Mouse (Mus musculus) liver, embryonic 14.5 days (tissue): ENCODE results near the gene Zdhhc18. TPM values are rescaled to one million over a fixed set of nuclear protein-coding genes. Genes with fewer than 3 reads are reported as not detected.

Source experiments
- ATAC-seq: fragments of 200-750 bp; cut with Nextera tagmentation; 2 replicates; pipeline ENCODE4 v1.8.0; 2017; ENCODE audit warnings: moderate number of reproducible peaks, mild to moderate bottlenecking, moderate library complexity; ENCODE audit not compliant: insufficient read depth
- DNase-seq, 3 experiments: peaks; one replicate each; pipeline ENCODE4 v3.0.0-alpha.2; 2012 to 2013; ENCODE audit warnings: low read depth in 3 of 3, low spot score in 3 of 3
- H3K27ac ChIP-seq: fragments of 300-500 bp; sonication (generic); 2 replicates; pipeline ENCODE4 v1.5.1; 2014; ENCODE audit warnings: moderate library complexity, mild to moderate bottlenecking, control low read depth, inconsistent platforms
- H3K27me3 ChIP-seq: fragments of 300-500 bp; sonication (generic); 2 replicates; pipeline ENCODE4 v1.6.1; 2014; ENCODE audit warnings: mild to moderate bottlenecking, low read length, moderate library complexity; ENCODE audit not compliant: control insufficient read depth, insufficient read depth
- H3K36me3 ChIP-seq: fragments of 300-500 bp; sonication (generic); replicated peaks from 2 replicates; pipeline ENCODE4 v1.6.1; 2014; ENCODE audit warnings: low read depth; ENCODE audit not compliant: control insufficient read depth, insufficient read depth
- H3K4me1 ChIP-seq, 2 experiments: fragments of 200-500 bp in 1 of 2; fragments of 300-500 bp in 1 of 2; sonication (generic) in 1 of 2; replicated peaks; 2 replicates each; pipeline ENCODE4 v1.6.1; 2012 to 2014; ENCODE audit warnings: antibody characterized with exemption in 1 of 2, inconsistent platforms in 1 of 2, low read length in 1 of 2; ENCODE audit not compliant: control insufficient read depth in 2 of 2, insufficient read depth in 2 of 2
- H3K4me2 ChIP-seq: fragments of 300-500 bp; sonication (generic); 2 replicates; pipeline ENCODE4 v1.6.1; 2014; ENCODE audit warnings: low read depth, mild to moderate bottlenecking, control low read depth, moderate library complexity
- H3K4me3 ChIP-seq, 2 experiments: fragments of 200-500 bp in 1 of 2; fragments of 300-500 bp in 1 of 2; sonication (generic) in 1 of 2; 2 replicates each; pipeline ENCODE4 v1.5.1; 2012 to 2014; ENCODE audit warnings: low read depth in 2 of 2, low read length in 2 of 2, mild to moderate bottlenecking in 2 of 2, control low read depth in 1 of 2, inconsistent platforms in 1 of 2, moderate library complexity in 1 of 2; ENCODE audit not compliant: insufficient read depth in 1 of 2
- H3K9ac ChIP-seq: fragments of 300-500 bp; sonication (generic); replicated peaks from 2 replicates; pipeline ENCODE4 v1.6.1; 2014; ENCODE audit warnings: mild to moderate bottlenecking, control low read depth, moderate library complexity
- H3K9me3 ChIP-seq: fragments of 300-500 bp; sonication (generic); 2 replicates; pipeline ENCODE4 v1.6.1; 2016; ENCODE audit warnings: low read length, mixed read lengths; ENCODE audit not compliant: control insufficient read depth
- CTCF ChIP-seq: IDR thresholded peaks from 2 replicates; pipeline ENCODE4 v1.5.1; 2016; ENCODE audit warnings: antibody characterized with exemption, low read depth, control low read depth
- EP300 ChIP-seq: IDR thresholded peaks from 2 replicates; pipeline ENCODE4 v1.6.1; 2016; ENCODE audit warnings: antibody characterized with exemption, low read depth
- WGBS: fragments of 180-500 bp; shearing (Covaris S2); extraction: QIAGEN DNeasy Blood & Tissue Kit; methylation state at CpG from one replicate; pipeline ENCODE4 v1.1.7; 2014; ENCODE audit not compliant: insufficient replicate concordance; 5-methylcytosine and 5-hydroxymethylcytosine counted together
- polyA plus RNA-seq, 2 experiments: library from polyadenylated mRNA; depleted of rRNA in 1 of 2; stranded (reverse) in 1 of 2; unstranded in 1 of 2; fragments of >200 nt; fragmentation: Nextera tagmentation in 1 of 2; extraction: Ambion mirVana in 1 of 2; gene quantifications; 2 replicates each; pipeline versions ENCODE4 v1.2.1 to v1.2.3; 2012 to 2014

Zdhhc18 gene
- polyA plus RNA-seq, 2 experiments: 0.90 to 3.9 TPM

- Histone ChIP-seq H3K4me2 (no peak overlapping the region), H3K4me1 (peaks cover 3 to 4% of the 10 kb centered on the region in 2 experiments; a peak in 2 of 4 replicates), H3K9ac (no peak overlapping the region), H3K9me3 (no peaks in the 10 kb centered on the region), H3K36me3 (peaks cover 3% of the 10 kb centered on the region), H3K27me3 (no peaks in the 10 kb centered on the region), H3K4me3 (no peak overlapping the region), H3K27ac (no peak overlapping the region)
- peak; percentile 98 for TF ChIP-seq CTCF
- no peak for TF ChIP-seq EP300
- WGBS: 12% methylated on average over 6 of the region's 6 CpGs
- ATAC-seq (peak; percentile 68; the same call in 1 of the 2 replicates), DNase-seq (peak; percentile 33 to 61 (median 34))
Observed at GRCm38 (mm10) chr4:133609719-133610118, 40.2 kb downstream of the Zdhhc18 start.

DNA sequence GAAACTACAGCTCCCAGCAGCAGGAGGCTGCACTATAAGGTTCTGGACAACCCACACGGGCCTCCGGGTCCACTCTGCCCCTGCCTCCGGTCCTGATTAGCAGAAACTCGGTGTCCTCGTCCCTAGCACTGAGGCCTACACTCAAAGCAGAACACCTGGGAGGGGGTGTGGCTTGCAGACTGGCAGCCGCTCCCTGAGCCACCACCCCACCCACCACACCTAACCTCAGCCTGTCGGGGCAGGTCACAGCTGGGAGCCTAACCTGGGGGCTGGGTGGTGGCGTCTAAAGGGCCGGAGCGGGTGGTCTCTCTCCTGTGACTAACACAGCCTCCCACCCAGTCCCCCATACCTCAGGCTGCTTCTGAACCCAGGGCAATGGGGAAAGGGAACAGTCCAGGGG is 42.7 kb downstream of the Zdhhc18 start:
- Histone ChIP-seq H3K4me2 (no peak overlapping the region), H3K9me3 (no peaks in the 10 kb centered on the region), H3K36me3 (peaks cover under 1% of the 10 kb centered on the region), H3K27ac (no peak overlapping the region), H3K27me3 (peaks cover under 1% of the 10 kb centered on the region; the same call in 1 of the 2 replicates), H3K4me3 (no peak overlapping the region), H3K4me1 (peaks cover 3 to 4% of the 10 kb centered on the region in 2 experiments; a peak in 2 of 4 replicates), H3K9ac (no peak overlapping the region)
- DNase-seq (no peak), ATAC-seq (no peak)
- WGBS: 72% methylated on average over 10 of the region's 10 CpGs
- no peak for TF ChIP-seq CTCF
- no peak for TF ChIP-seq EP300

GRCm38 (mm10) chr4:133605330-133605729 is 44.6 kb downstream of the Zdhhc18 start:
- TF ChIP-seq EP300 (no peak), CTCF (no peak)
- no peak overlapping the region for H3K9ac ChIP-seq
- peaks cover 19% of the 10 kb centered on the region for H3K27me3 ChIP-seq
- no peak overlapping the region for H3K27ac ChIP-seq
- 70% methylated on average over 9 of the region's 9 CpGs for WGBS
- H3K4me3 ChIP-seq: no peak overlapping the region
- H3K4me1 ChIP-seq: no peaks in the 10 kb centered on the region; a peak in 1 of 4 replicates
- H3K4me2 ChIP-seq: no peak overlapping the region
- no peaks in the 10 kb centered on the region; the same call in 1 of the 2 replicates for H3K36me3 ChIP-seq
- H3K9me3 ChIP-seq: no peaks in the 10 kb centered on the region
- DNase-seq (no peak), ATAC-seq (no peak)

DNA sequence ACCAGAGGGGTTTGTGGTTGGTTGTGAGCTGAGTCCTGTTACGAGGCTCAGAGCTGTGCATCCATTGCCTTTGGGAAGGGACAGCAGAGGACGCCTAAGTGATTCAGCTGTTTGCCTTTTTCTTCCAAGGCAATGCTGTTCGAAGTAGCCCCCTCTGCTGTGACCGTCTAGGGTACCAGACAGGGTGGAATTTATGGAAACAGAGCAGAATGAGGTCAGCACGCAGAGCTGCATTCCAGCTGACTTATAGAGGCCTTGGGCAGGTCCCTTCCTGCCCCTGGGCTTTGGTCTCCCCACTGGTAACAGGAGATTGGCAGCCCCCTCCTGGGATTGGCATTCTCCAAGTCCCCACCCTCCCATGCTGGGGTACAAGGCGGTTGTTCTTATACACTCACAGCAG is 45.1 kb downstream of the Zdhhc18 start:
- Histone ChIP-seq H3K4me2 (no peak overlapping the region), H3K4me3 (no peak overlapping the region), H3K27ac (no peak overlapping the region), H3K9me3 (no peaks in the 10 kb centered on the region), H3K4me1 (no peaks in the 10 kb centered on the region), H3K27me3 (peaks cover 24% of the 10 kb centered on the region), H3K9ac (no peak overlapping the region), H3K36me3 (no peaks in the 10 kb centered on the region)
- TF ChIP-seq EP300: no peak
- TF ChIP-seq CTCF: no peak
- ATAC-seq (no peak), DNase-seq (no peak)
- WGBS: 68% methylated on average over 6 of the region's 6 CpGs

- TF ChIP-seq CTCF: no peak
- DNase-seq: no peak
- no peak overlapping the region for H3K9ac ChIP-seq
- H3K9me3 ChIP-seq: no peaks in the 10 kb centered on the region
- no peak overlapping the region for H3K4me3 ChIP-seq
- no peak overlapping the region for H3K27ac ChIP-seq
- no peak for ATAC-seq
- H3K4me1 ChIP-seq: peaks cover 1 to 2% of the 10 kb centered on the region in 2 experiments; a peak in 1 of 4 replicates
- no peaks in the 10 kb centered on the region for H3K36me3 ChIP-seq
- peaks cover 30% of the 10 kb centered on the region for H3K27me3 ChIP-seq
- 72% methylated on average over 7 of the region's 7 CpGs for WGBS
- H3K4me2 ChIP-seq: no peak overlapping the region
Observed at GRCm38 (mm10) chr4:133604175-133604574, 45.8 kb downstream of the Zdhhc18 start.
